Mouse (Mus musculus): ENCODE results near the gene Gm12184. TPM values are rescaled to one million over a fixed set of nuclear protein-coding genes. Genes with fewer than 3 reads are reported as not detected.

Gm12184 gene
- polyA plus RNA-seq (2015; fragmentation: Nextera tagmentation; extraction: Ambion mirVana) = 7.5 and 15.4 TPM in 2 replicates

DNA sequence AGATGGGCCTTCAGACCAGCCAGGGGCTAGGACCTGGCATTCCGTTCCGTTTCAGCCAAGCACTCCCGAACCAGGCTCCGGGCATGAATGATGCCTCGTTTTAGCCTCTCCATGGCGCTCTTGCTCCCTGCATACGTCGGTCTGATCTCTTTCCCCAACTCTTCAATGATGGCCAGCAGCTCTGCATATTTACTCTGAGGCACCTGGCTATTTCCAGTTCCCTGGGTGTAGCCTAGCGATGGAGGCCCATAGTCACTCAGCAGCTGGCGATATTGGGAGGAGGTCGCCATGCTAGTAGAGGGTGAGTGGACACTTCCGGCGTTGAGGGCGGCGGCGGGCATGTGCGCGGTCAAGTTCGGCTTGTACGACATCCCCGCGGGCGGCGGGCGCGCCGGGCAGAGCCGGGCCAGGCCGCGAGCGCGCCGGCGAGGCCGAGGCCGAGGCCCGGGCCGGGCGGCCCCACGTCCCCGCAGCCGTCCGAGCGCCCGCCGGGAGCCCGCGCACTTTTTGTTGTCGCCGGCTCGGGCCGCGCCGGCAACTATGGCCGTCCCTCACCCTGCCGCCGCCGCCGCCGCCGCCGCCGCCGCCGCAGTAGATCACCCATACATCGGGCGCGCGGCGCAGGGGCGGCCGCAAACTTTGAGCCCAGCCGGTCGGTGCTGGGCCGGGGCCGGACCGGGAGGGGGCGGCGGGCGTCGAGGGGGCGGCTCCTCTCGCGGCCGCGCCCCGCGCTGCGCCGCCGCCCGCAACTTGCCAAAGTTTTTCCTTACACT lies at the start of gene Gm12184, which contains the start of gene Trim7:
Gm12184 (minus strand) TSS at position 677 of the 773 bp plus-strand sequence.
Trim7 (plus strand) TSS at position 162 of the 773 bp plus-strand sequence.

DNA sequence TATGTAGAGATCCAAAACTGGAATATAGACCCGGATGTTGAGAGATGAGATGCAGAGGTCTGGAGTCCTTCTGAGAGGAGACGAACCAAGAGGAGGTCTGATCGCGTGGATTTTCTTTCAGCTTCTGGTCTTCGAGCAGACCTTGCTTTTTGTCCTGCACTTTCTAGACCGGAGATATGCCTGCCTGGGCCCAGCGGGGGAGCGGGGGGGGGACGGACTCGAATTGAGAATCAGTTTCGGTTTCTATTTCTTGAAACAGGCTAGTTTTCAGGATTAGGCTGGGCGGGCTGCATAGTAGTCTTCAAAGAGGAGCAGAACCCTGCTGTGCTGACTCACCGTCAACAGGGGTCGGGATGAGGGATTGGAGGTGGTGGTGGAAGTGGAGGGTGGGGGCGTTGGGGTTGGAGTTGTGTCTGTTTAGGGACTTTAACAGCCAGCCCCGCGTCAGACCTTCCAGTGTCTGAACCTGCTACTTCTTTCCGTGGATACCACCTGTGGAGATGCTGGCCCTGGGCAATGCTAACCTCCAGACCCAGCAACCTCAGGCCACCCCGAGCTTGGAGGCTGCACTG lies 44.8 kb upstream of the Gm12184 start, which contains the start of gene Irgm1:
Irgm1 (minus strand) TSS at position 483 of the 572 bp plus-strand sequence.

DNA sequence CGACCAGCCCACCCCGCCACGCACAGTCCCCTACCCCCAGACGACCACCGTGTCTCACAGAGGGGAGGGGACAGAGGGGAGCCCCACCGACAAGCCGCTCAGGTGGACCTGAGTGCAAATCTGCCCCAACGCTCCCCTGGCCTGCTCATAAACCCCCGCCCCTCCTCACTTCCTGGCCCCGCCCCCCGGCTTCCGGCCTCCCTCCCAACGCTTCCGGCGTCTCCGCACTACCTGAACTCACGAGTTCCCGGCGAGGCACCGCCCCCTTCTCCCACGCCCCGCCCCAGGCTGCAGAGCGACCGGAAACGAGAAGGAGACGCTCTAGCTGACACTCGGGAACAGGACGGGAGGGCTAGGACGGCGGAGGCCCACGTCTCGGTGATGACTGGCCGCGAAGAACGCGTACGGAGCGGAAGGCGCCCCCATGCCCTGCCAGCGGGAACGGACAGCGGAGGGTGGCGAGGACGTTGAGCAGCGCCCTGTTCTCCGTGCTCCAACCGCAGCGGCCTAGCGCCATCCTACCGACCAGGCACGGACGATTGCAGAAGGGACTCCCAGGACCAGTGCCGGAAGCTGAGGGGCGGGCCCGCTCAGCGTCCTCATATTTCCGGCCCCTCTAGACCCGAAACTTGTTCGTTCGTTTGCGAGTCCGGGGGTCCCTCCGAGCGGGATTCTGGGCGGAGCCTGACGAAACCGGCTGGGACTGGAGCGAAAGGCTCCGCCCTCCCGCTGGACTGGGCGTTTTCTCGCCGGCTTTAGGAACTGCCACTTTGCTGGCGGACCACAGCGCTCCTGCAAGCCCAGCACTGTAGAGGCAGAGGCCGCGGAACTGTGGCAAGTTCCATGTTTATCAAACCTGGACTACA lies 9.4 kb downstream of the Gm12184 start, which contains the start of gene Trim41:
Trim41 (minus strand) TSS at position 554 of the 866 bp plus-strand sequence.

DNA sequence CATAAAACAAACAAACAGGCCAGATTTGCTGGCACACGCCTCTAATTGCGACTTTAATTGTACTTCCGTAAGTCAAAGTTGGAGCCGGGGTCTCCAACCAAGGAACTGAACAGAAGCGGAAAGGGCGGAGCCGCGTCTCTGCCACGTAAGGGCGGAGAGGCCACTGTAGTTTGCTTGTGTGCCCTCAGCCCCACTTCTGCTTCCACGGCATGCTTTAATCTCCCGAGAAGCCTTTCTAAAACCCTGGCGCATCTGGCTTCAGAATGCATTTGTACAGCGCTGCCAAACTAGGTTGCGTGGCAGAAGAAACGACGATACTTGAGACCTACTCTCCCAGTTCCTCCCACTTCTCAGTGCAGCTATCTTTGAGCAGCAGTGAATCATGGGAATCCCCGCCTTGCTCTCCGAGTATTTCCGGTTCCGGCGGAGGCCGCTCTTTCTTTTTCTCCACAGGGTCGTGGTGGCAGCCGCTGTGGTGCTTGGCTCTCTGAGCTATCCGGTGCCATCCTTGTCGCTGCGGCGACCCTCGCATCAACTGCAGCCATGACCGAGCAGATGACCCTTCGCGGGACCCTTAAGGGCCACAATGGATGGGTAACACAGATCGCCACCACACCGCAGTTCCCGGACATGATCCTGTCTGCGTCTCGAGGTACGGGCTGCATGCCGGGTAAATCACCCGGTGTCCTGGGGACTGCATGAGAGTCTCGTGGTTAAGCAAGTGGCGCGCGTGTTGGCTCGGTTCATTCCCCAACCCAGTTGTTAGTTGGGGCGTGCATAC lies 26.3 kb downstream of the Gm12184 start, which contains the start of gene Rack1:
Rack1 (plus strand) TSS at position 412 of the 781 bp plus-strand sequence.

Other genes with a start within 250 kb of the Gm12184 start
- 472 and 563 TPM in 2 replicates for gene Rack1, start 26.3 kb downstream of the Gm12184 start, polyA plus RNA-seq (2015; fragmentation: Nextera tagmentation; extraction: Ambion mirVana)
- 2.8 and 4.1 TPM in 2 replicates for gene Trim41, start 9.3 kb downstream of the Gm12184 start, polyA plus RNA-seq (2015; fragmentation: Nextera tagmentation; extraction: Ambion mirVana)
- gene Trim7, start 515 bp downstream of the Gm12184 start, polyA plus RNA-seq (2015; fragmentation: Nextera tagmentation; extraction: Ambion mirVana) = 2.1 and 3.4 TPM in 2 replicates
- 22.4 and 29.2 TPM in 2 replicates for gene Irgm1, start 45.0 kb upstream of the Gm12184 start, polyA plus RNA-seq (2015; fragmentation: Nextera tagmentation; extraction: Ambion mirVana)
- gene Gm5431, start 75.6 kb upstream of the Gm12184 start, polyA plus RNA-seq (2015; fragmentation: Nextera tagmentation; extraction: Ambion mirVana) = 0.43 and 0.76 TPM in 2 replicates
- gene Psme2b, start 119.5 kb upstream of the Gm12184 start, polyA plus RNA-seq (2015; fragmentation: Nextera tagmentation; extraction: Ambion mirVana) = 8.9 and 10.8 TPM in 2 replicates
- gene Olfr56, start 152.2 kb upstream of the Gm12184 start, polyA plus RNA-seq (2015; fragmentation: Nextera tagmentation; extraction: Ambion mirVana) = 0.04 and 0.17 TPM in 2 replicates
- 0.50 and 0.68 TPM in 2 replicates for gene 9930111J21Rik1, start 152.7 kb upstream of the Gm12184 start, polyA plus RNA-seq (2015; fragmentation: Nextera tagmentation; extraction: Ambion mirVana)
- 0.03 TPM in 1 of 2 replicates, not detected in the other for gene Gm12185, start 165.6 kb upstream of the Gm12184 start, polyA plus RNA-seq (2015; fragmentation: Nextera tagmentation; extraction: Ambion mirVana)
- 4.0 and 5.6 TPM in 2 replicates for gene Tgtp1, start 167.5 kb upstream of the Gm12184 start, polyA plus RNA-seq (2015; fragmentation: Nextera tagmentation; extraction: Ambion mirVana)
- 0.85 and 1.5 TPM in 2 replicates for gene 9930111J21Rik2, start 224.6 kb upstream of the Gm12184 start, polyA plus RNA-seq (2015; fragmentation: Nextera tagmentation; extraction: Ambion mirVana)
- gene Tgtp2, start 237.6 kb upstream of the Gm12184 start, polyA plus RNA-seq (2015; fragmentation: Nextera tagmentation; extraction: Ambion mirVana) = 2.5 and 3.0 TPM in 2 replicates
- gene Ifi47, start 249.9 kb upstream of the Gm12184 start, polyA plus RNA-seq (2015; fragmentation: Nextera tagmentation; extraction: Ambion mirVana) = 8.3 and 10.9 TPM in 2 replicates